Mouse (Mus musculus) CD4-positive, CD25-positive, alpha-beta regulatory T cell, adult 4 months (primary cell): ENCODE results near the gene Fdps. TPM values are rescaled to one million over a fixed set of nuclear protein-coding genes. Genes with fewer than 3 reads are reported as not detected.
"Not testable (repeated sequence)": the region's sequence is repeated elsewhere in the genome, so short reads cannot be mapped to it uniquely, and the experiment has no call there.

Experiments
- ATAC-seq: one replicate; pipeline ENCODE4 v1.8.0; 2017
- polyA plus RNA-seq, 2 experiments: library from polyadenylated mRNA; unstranded; fragments of 100-300 nt; shearing (Covaris generic); gene quantifications; one replicate each; pipeline ENCODE4 v1.2.1; 2017

Gene Fdps
- polyA plus RNA-seq, 2 experiments from 2014 or later, result 63.1 to 97.7 TPM

DNA sequence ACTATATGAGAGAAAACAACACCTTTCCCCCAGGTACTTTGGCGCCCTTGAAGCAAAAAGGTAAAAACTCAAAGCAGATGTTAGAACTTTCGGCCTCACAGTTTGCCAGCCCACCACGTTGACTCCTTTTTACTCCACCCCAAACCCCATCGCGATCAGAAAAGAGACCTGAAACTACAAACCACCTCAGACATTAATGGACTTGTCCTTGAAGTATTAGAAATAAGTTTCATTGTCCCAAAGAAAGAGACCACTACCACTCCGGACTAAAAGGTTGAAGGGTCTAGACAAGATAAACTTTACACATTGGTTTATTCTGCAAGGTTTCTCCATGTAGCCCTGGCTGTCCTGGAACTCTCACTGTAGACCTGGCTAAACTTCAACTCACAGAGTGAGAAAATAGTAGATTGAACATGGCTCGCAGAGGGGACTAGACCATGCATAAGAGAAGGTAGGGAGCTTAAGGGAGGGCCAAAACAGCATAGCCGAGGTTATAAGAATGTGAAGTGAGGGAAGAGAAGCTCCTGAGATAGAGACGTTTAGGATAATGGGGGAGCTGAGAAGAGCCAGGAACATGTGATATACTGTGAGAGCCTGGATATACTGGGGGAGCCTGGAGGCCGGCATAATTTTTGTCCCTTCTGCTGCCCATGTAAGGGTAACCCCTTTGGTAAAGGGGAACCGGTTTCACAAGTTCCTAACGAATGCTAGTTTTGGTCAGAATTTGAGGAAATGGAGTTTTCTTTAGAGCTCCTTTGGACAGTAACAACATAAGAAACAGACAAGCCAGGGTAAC is 934 bp upstream of the Fdps start:
- no peak for ATAC-seq

DNA sequence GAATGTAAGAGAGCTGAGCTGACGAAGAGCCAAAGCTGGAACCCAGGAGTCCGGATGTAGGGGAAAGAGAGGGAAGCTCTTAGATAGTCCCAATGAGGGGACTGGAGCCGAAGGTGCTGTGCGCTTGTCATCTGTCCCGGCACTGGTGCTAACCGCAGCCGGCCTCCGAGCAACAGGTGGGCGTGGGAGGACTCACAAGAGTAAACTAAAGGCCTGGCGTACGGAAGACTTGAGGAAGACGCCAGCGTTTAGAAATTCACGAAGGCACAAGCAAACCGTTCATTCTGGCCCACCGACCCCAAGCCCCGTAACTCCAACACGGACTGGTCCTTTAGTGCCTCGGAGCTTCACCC is 324 bp downstream of the Fdps start:
- peak; percentile 10 for ATAC-seq

DNA sequence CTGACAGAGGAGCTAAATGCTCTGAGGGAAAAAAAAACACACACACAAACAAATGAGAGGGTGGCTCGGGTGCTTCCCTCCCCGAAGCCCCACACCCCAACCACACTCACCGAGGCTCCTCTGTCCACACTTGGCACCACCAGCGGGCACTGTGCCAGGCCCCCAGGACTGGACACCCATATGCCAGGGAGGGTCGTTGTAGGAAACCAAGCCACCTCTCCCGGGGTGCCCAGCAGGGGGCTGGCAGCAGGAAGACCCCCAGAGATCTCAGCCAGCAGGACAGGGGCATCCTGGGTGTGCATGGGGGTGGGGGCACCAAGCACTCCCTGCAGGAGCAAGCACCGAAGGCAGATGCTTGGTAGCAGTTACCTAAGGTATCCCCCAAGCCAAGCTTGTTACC is 948 bp downstream of the Fdps start, which contains the start of gene Gm43738:
Gene Gm43738, minus strand, starts transcription at position 289 of the 400 bp plus-strand sequence.
- ATAC-seq, result no peak

GRCm38 (mm10) chr3:89094021-89094420 is 7.7 kb downstream of the Fdps start:
- ATAC-seq, result no peak

GRCm38 (mm10) chr3:89093175-89093574 is 8.6 kb downstream of the Fdps start, which contains the start of gene Rusc1:
Rusc1 (minus strand) TSS chr3:89093311.
- no peak for ATAC-seq

DNA sequence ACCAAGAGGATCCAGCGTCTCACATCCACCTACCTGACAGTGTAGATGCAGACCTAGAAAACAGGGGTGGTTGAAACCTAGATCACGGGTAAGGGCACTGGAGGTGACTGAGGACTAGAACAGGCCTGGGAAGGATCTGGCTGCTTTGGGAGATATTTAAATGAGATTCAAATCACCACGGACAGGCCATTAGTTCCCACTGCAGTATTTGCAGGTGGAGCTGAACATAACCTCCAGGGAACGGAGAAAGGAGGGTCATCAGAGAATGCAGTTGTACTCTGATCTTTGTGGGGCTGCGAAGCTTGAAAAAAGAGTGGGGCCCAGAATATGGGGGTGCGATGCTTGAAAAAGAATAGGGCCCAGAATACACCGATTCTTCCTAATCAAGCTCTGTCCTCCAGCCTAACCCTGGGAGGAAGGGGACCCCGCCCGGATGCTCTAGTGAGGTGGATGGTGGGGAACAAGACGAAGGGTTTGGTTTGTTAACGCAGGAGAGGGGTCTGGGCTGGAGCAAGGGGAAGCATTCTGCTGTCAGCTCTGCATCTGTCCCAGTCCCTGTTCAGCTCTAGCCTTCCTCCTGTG is 9.2 kb downstream of the Fdps start:
- no peak for ATAC-seq

GRCm38 (mm10) chr3:89091811-89092508 is 9.8 kb downstream of the Fdps start:
- ATAC-seq, result no peak

- peak; percentile 33 for ATAC-seq
Observed at GRCm38 (mm10) chr3:89090694-89091655, 10.8 kb downstream of the Fdps start.

DNA sequence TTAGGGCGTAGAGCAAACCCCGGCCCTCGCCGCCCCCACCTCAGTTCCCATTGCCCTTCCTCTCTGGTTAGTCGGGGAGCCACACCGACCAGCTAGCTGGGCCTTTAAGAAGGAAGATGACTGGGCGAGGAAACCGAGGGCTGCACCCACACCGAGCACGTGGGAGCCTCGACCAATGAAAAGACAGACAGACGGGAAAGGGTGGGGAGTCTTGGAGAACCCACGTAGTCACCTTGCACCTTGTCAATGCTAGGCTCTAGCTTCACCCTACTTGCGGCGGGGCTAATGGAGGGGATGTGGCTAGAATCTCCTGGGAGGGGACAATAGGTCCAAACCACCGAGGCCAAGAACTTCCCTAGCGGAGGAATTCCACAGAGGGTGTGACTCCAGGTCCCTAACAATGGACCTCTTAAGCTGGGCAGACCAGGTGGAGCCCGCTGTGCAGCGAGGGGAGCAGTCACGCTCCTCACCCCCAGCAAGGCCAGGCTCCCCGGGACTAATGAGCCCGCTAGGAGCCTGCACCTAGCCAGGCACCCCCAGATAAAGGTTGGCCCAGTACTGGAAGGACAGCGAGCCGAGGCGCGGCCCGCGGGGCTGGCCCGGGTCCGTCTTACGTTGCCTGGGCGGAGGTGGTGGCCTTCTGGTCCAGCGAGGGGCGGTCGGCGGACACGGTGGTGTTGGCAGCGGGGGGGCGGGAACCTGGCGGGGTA is 11.7 kb downstream of the Fdps start:
- ATAC-seq, result peak; percentile 93

DNA sequence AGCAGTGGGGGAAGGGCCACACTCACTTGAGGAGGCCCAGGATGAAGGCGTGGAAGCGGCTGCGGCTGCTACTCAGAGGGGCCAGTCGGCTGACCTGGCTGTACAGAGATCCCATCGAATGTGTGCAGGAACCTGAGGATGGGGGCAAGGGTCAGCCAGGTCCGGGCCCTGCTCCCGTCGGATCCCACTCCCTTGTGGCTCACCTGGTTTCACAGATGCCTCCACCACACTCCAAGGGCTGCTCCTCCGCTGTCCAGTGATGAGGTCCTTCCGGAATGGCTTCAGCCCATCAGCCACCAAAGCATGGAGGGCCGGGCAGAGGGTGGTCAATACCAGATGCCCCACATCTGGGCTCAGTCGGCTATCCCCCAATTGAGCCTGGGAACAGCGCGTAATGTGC is 12.8 kb downstream of the Fdps start:
- no peak for ATAC-seq

GRCm38 (mm10) chr3:89087338-89088110 is 14.2 kb downstream of the Fdps start:
- no peak for ATAC-seq

- no peak for ATAC-seq
Observed at GRCm38 (mm10) chr3:89084654-89085190, 17.0 kb downstream of the Fdps start.

DNA sequence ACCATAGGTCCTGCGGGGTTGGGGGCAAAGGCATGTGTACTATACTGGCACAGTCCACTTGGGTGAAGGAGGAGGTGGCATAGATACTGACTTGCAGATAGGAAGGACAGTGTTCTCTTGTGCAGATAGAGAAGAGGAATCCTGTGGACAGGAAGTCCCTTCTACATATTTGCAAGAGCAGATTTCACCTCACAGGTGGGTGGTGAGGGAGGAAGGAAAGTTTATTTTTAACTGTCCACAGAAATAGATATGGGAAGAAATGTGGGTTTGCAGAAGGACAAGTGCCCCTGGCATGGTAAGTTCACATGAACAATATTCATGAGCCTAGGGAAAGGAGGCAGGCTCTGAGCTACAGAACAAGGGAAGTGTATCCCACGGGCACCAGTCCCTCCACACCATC is 17.6 kb downstream of the Fdps start:
- no peak for ATAC-seq

DNA sequence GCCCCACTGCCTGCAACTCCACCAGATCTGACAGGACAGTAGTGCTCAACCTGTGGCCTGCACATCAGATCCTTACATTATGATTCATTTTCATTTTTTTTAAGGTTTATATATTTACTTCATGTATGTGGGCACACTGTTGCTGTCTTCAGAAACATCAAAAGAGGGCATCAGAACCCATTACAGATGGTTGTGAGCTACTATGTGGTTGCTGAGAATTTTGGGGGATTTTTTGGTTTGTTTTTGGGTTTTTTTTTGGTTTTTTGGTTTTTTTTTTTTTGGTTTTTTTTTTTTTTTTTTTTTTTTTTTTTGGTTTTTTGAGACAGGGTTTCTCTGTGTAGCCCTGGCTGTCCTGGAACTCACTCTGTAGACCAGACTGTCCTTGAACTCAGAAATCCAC is 19.5 kb downstream of the Fdps start:
- not testable (repeated sequence) for ATAC-seq

DNA sequence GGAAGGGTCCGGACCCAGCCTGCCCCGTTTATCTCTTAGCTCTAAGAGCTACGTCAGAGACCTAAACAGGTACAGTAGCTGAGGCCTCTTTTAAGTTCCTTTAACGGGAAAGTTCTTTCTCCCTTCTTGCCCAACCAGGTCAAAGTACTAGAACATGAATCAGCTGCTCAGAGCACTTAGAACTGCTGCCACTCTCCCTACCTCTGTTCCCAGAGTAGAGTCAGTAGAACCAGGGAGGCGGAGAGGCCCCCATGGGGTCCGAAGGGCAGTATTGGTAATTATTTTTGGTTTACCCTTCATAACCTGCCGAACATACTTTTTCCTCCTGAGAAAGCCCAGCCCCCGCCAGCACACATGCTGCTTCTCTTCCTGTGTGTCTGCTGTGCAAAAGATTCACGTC is 24.4 kb downstream of the Fdps start:
- no peak for ATAC-seq

GRCm38 (mm10) chr3:89067265-89067664 is 34.5 kb downstream of the Fdps start:
- no peak for ATAC-seq

- ATAC-seq, result no peak
Observed at GRCm38 (mm10) chr3:89061696-89062095, 40.1 kb downstream of the Fdps start.

GRCm38 (mm10) chr3:89058783-89059182 is 43.0 kb downstream of the Fdps start:
- no peak for ATAC-seq

GRCm38 (mm10) chr3:89058361-89058760 is 43.4 kb downstream of the Fdps start:
- no peak for ATAC-seq
